11 mouse cellular contexts compared by ENCODE assay signal in the genomic region with DNA sequence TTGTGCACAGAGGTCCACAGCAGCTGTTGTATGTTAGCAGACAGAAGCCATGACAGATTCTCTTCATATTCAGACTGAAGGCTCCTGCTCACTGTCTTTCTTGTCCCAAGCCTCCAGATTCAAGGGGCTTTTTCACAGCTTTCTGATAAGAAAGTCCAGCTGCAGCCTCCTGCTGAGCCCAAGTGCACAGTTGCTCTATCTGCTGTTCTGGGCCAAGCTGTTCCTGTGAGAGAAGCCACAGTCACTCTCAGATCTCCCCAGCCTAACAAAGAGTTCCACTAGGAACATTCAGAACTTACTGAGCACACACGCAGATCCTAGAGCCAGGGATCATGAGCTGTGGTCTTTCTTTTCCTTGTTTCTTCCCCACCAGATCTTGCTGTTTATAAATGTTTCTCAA.
"Had no signal": no experiment of that assay in that cellular context is flagged by ENCODE, and none has a peak within 500 bp of the region (broad histone marks: within the 10 kb centered on the region; RNA-seq: fewer than 3 reads in every experiment).

No protein-coding gene starts in this region.

- H3K9me3 ChIP-seq: limb, embryonic 12.5 days; liver, embryonic 13.5 days had no signal

- H3K4me1 ChIP-seq: limb, embryonic 12.5 days had no signal

- H3K36me3 ChIP-seq: limb, embryonic 12.5 days; liver, embryonic 13.5 days had no signal

- ATAC-seq: intestine, postnatal 0 days; liver, postnatal 0 days had no signal

- H3K9ac ChIP-seq: limb, embryonic 12.5 days; liver, embryonic 13.5 days; liver, postnatal 0 days had no signal

- DNase-seq: kidney, adult 8-10 months; kidney, postnatal 25 days; liver; liver, embryonic 13.5 days; liver, postnatal 0 days; lung, postnatal 14 days; right cerebral cortex, postnatal 14 days; thymus, adult 2 months; thymus, postnatal 25 days had no signal

- H3K27ac ChIP-seq: limb, embryonic 12.5 days; liver, embryonic 13.5 days had no signal

- H3K27me3 ChIP-seq: limb, embryonic 12.5 days; liver, embryonic 13.5 days had no signal

- H3K4me2 ChIP-seq: limb, embryonic 12.5 days; liver, embryonic 13.5 days had no signal

- H3K4me3 ChIP-seq: limb, embryonic 12.5 days; liver, embryonic 13.5 days had no signal
